Mouse (Mus musculus) retina, adult 2 months (tissue): ENCODE data around the gene Defb18.
"Not testable (repeated sequence)": the region's sequence is repeated elsewhere in the genome, so short reads cannot be mapped to it uniquely, and the experiment has no call there.

Experiments
- DNase-seq: peaks from one replicate; pipeline ENCODE4 v3.0.0-alpha.2; 2012; ENCODE audit warnings: low read depth, low spot score

Defb18 gene

DNA sequence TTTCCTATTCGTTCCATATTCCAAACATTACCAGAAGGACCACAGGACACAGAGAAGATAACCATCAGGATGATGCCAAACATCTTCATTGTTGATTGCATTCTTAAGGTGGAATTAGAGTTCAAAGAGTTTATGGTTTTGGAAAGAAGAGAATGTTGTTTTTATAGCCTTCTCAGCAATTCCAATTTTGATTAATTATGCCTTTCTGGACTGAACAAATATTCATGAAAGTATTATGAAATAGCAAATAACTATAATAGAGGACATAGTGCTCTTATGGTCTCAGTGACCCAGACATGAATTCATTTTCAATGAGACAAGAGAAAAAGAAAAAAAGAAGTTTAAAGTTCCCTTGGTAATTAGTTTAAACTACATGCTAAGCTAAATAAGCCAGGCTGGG, at the start of gene Defb18:
TSS of gene Defb18 (minus strand) at position 101 of the 400 bp plus-strand sequence.
- no peak for DNase-seq

DNA sequence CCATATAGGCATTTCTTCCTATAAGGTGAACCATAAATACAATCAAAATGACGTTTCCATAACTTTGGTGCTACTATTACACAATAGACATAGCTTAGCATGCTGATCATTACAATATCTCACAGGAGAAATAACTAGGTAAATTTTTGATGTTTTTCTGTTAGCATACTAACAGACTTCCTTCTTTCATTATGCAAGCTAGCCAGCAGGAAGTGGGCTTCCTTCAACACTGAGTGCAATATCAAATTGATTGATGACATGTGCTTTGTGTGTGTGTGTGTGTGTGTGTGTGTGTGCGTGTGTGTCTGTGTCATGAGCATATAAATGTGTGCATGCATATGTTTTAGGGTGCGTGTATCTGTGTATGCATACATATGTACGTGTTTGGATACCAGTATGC, 33.9 kb upstream of the Defb18 start:
- DNase-seq: no peak

DNA sequence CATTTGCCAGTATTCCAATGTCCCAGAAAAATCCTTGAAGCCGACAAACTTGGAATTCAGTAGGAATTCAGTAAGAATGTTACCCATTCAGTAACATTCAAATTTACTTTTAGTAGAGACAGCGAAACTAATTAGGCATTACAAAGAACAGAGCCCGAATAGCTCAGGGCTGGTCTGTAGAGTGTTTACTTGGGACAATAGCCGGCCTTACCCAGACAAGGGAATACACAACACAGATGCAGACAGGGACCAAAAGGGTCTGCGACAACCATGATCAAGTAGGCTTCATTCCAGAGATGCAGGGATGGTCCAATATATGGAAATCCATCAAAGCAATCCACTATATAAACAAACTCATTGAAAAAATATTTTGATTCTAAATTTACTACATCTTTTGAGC, 31.6 kb upstream of the Defb18 start:
- DNase-seq: no peak

DNA sequence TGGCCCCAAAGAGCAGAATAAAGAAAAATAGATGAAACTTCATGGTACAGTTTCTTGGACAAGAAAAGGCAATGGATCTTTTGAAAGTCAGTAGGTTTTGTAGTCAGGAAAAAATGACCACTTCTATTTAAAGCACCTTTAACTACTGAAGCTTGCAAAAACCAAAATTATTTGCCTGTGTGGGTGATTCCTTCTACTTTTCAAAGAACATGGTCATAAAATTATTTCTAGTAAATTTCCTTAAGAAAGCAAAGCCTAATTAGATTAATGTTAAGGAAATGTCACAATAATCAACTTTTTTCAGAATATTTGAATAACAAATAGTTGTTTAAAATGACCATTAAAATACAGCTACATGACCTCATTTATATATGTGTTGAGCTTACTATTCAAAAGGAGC, 27.8 kb upstream of the Defb18 start, which contains the start of gene Defb41:
TSS of gene Defb41 (minus strand) at position 101 of the 400 bp plus-strand sequence.
- no peak for DNase-seq

DNA sequence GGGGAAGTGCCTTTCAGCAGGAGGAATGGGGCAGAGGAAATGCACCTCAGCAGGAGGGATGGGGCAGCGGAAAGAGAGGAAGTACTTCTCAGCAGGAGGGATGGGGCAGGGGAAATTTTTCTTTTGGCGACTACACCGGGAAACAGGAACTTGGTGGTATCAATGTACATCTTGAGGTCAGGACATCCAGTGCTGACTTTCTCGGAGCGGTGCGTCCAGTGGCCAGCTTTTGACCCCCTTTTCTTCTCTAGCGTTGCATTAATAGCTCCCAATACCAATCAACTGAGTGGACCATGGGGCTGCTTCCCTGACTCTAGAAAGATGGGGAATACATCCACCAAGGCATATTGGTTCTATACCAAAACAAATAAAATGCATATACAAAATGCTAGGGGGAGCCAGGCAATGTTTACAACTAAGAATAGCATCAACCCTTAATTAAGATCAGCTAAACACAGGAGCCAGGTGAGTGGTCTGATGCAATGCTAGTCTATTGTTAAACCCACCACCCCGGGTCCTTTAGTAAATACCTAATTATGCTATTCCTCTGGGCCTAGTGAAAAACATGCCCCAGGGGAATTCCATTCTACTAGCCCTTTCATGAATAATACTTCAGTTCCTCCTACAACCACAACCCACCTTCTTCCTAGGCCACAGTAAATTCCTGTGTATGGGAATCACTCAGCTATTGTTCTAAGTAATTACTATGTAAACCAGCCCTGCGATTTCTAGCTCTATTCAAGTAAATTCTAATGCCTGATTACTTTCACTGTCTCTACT, 8.7 kb upstream of the Defb18 start:
- DNase-seq: not testable (repeated sequence)

DNA sequence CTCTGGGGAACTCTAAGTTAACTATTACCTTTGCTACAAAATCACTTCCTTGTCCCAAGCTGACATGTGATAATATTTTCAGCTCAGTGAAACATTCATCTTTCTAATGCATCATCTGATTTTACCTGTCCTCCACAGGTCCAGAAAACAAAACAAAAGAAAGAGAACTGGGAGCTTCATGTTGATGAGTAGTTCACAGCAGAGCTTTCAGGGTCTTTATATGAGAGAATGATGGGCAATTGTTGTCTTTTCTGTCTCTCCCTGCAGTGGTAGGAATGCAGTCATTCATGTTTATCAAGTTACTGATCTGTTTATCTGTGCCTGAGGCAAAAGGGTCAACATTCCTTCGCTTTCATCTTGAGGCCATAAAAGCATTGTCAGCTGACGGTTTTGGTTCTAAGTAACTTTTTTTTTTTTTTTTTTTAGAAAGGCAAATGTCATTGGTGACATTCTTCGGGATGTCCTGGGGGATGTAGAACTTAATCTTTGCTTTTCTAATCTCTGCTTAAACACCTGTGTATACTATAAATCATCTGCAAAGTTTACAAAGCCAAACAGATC, 13.8 kb downstream of the Defb18 start:
- no peak for DNase-seq

DNA sequence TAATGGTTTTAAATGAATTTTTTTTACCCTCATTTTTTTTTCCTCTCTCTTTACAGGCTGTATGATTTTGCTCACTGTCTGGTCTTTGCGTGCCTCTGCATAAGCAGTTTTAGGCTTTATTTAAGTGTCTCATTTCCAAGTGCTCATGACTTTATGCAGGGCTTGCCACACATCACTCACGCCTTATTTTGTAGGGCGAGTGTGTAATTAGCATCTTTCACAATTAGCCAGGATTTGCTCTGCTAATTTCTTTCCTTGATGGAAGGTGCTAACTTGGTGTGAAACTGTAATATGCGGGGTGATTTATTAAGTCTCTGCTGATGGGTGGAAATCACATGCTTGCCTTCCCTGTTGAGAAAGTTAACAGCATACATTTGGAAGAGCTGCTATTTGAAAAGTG, 45.5 kb downstream of the Defb18 start:
- DNase-seq: no peak

DNA sequence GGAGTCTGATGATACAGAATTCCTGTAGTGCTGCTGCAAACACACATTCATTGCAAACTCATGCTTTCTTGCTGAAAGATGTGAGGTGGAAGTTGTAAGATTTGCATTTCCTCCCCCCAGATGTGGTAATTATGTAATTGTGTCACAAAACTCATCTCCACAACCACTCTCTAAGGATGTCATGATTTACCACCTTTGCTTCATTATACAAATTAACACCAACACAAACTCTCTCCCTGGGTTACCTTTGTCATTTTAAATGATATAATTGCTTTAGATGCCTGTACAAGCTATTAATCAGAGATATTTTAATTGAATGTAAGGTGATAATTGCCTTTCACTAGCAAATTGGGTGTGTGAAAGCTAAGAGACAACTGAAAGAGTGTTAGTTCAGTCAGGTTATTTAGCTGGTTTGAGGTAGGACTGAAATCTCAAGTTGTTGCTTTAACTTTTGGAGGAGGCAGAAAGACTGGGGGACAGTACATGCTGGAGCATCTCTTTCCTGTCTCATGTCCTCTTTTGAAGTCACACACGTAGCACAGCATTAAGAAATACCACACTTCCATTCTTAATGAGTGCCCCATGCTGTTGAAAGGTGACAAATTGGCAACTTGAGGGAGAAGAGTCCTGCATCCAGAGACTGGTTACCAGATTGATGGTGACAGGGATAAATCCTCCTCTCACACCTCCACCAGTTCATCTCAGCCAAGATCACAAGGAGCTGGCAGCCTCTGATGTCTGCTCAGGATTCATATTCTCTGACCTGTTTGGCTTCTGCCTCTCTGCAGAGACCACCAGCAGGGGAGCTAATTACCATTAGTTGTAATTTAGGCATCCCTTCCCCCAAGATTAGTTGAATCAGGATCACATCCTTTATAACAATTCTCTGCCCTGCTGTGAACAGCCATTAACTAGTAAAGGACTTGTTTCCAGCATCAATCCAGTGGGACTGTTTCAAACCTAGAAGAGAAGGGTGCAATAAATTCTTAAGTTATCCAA, 46.2 kb downstream of the Defb18 start:
- no peak for DNase-seq
